Mouse (Mus musculus): ENCODE measurements around the gene Cask. TPM values are rescaled to one million over a fixed set of nuclear protein-coding genes. Genes with fewer than 3 reads are reported as not detected.

The Cask gene
- polyA plus RNA-seq, 1 experiment from 2014 or later, result 7.7 TPM

DNA sequence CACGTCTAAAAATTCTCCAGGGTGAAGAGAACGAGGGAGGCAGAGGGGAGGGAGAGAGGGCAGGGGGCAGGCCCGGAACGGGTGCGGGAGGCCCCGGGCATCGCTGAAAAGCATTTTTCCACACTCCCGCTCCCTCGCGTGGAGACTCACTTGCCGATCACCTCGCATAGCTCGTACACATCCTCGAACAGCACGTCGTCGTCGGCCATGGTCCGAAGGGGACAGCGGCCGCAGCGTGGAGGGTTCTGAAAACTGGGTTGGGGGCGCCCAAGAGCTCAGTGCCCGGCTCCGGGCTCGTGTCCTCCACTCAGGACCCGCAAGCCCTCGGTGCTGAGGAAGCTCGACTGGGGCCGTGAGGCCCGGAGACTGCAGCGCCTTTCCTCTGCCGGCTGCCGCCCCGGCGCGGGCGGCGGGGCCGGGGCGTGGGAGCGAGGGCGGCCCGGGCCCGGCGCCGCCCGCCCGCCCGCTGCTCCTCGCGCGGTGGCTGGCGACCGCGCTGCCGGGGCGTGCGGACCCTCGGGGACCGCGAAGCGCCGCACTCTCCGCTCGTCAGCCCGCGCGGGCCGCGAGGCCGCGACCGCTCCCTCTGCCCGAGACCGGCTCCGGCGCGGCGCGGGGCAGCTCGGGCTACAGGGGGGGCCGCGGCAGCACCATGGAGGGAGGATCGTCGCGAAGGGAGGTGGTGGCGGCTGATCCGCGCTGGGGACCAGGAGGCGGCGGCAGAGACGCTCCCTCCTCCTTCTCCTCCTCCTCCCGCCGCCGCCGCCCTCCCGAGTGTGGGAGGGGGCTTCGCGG, 5.1 kb downstream of the Cask start:
- 15% methylated on average over 61 of the region's 100 CpGs for WGBS (ENCODE audit: insufficient replicate concordance)
- H3K9ac ChIP-seq (ENCODE audit: low read depth, low read length), result peak overlapping the region; percentile 77
- peak overlapping the region; percentile 85 for H3K27ac ChIP-seq (ENCODE audit: low read depth, low read length)
- no peaks in the 10 kb centered on the region for H3K36me3 ChIP-seq (ENCODE audit: control insufficient read depth, insufficient read depth, low read length)
- no peaks in the 10 kb centered on the region for H3K4me1 ChIP-seq (ENCODE audit: control insufficient read depth, insufficient read depth, low read length)
- peak overlapping the region; percentile 62 for H3K4me2 ChIP-seq
- no peaks in the 10 kb centered on the region for H3K27me3 ChIP-seq (ENCODE audit: control insufficient read depth, insufficient read depth, low read length)
- ATAC-seq (replicated peaks; ENCODE audit: insufficient number of reproducible peaks, low FRiP score, low TSS enrichment), result peak; percentile 80; the same call in 1 of the 2 replicates
- peak overlapping the region; percentile 61 for H3K4me3 ChIP-seq (ENCODE audit: low read depth, low read length)
- H3K9me3 ChIP-seq (replicated peaks; ENCODE audit: control insufficient read depth, low read length), result no peaks in the 10 kb centered on the region

DNA sequence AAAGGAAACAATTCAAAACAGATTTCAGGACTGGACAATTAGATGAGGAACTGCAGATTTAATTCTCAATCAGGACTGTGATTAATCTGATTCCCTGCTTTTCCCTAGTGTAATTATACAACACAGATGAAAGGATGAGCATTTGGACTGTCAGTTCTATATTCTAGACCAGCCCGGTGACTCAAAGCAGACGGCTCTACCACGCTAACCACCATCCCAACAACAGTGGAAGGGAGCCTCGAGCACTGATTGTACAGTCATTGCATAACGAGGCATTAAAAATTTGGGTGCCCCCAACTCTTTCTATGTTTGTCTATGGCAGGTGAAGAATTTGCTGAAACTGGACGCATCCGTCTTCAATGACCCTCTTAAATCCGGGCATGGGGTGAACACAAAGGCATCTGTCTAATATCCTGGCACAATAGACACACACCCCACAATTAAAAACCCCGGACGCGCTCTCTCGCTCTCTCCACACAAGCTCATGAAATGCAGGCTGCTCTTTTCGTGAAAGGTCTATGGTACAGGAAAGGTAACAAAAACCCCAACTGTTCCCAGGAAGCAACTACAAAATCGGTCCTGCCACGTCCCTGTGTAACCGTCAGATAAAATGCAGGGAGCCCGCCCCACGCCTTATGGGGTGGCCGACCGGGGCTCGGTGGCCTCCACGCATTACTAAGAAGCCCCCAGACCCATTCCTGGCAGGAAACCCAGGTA, 5.9 kb downstream of the Cask start:
- Histone ChIP-seq H3K36me3 (ENCODE audit: control insufficient read depth, insufficient read depth, low read length) (no peaks in the 10 kb centered on the region), H3K4me1 (ENCODE audit: control insufficient read depth, insufficient read depth, low read length) (no peaks in the 10 kb centered on the region), H3K27ac (ENCODE audit: low read depth, low read length) (peak overlapping the region; percentile 85; the same call in 1 of the 2 replicates), H3K9ac (ENCODE audit: low read depth, low read length) (peak overlapping the region; percentile 77), H3K27me3 (ENCODE audit: control insufficient read depth, insufficient read depth, low read length) (no peaks in the 10 kb centered on the region), H3K4me2 (peak overlapping the region; percentile 62), H3K4me3 (ENCODE audit: low read depth, low read length) (peak overlapping the region; percentile 61), H3K9me3 (replicated peaks; ENCODE audit: control insufficient read depth, low read length) (no peaks in the 10 kb centered on the region)
- ATAC-seq (replicated peaks; ENCODE audit: insufficient number of reproducible peaks, low FRiP score, low TSS enrichment), result no peak
- WGBS (ENCODE audit: insufficient replicate concordance), result 19% methylated on average over 22 of the region's 22 CpGs

DNA sequence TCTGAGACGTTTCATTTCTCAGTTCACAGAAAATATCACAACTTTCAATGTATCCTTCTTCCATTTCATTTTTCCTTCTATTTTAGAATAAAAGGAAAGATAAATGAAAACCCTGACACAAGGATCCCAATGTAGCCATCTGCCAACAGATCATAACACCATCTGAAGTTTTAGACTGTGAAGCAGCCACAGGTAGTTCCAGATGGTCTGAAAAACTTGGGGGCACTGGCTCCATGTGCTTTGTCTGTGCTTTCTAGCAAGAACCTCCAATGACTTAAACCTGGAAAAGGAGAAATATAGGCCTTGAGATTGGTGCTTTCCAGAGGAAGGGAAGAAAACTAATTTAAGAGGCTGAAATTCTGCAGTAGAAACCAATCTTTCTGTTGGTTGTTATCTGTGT, 28.4 kb downstream of the Cask start:
- Histone ChIP-seq H3K4me1 (ENCODE audit: control insufficient read depth, insufficient read depth, low read length) (no peaks in the 10 kb centered on the region), H3K27ac (ENCODE audit: low read depth, low read length) (no peak overlapping the region), H3K9ac (ENCODE audit: low read depth, low read length) (no peak overlapping the region), H3K4me3 (ENCODE audit: low read depth, low read length) (no peak overlapping the region), H3K4me2 (no peak overlapping the region), H3K27me3 (ENCODE audit: control insufficient read depth, insufficient read depth, low read length) (no peaks in the 10 kb centered on the region), H3K9me3 (replicated peaks; ENCODE audit: control insufficient read depth, low read length) (no peaks in the 10 kb centered on the region), H3K36me3 (ENCODE audit: control insufficient read depth, insufficient read depth, low read length) (no peaks in the 10 kb centered on the region)
- WGBS (ENCODE audit: insufficient replicate concordance), result 74% methylated on average over 1 of the region's 1 CpGs
- no peak for ATAC-seq (replicated peaks; ENCODE audit: insufficient number of reproducible peaks, low FRiP score, low TSS enrichment)

DNA sequence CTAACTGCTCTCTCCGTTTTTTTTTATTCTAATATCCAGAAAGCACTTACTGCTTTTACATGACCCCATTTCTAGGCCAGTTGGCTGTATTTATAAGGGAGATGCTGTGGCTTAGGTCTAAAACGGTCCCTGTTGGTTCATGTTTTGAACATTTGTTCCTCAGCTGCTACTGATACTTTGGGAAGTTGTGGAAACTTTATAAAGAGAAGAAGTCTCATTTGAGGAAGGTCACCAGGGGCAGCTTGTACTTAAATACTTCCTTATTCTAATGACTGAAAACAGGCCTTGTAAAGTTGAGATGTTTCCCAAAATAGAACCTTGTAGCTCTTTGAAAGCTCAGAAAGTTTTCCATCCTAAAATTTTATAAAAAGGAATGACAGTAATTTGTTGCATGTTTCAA, 52.4 kb downstream of the Cask start:
- no peaks in the 10 kb centered on the region for H3K27me3 ChIP-seq (ENCODE audit: control insufficient read depth, insufficient read depth, low read length)
- 57% methylated on average over 2 of the region's 2 CpGs for WGBS (ENCODE audit: insufficient replicate concordance)
- H3K9me3 ChIP-seq (replicated peaks; ENCODE audit: control insufficient read depth, low read length), result no peaks in the 10 kb centered on the region
- H3K9ac ChIP-seq (ENCODE audit: low read depth, low read length), result no peak overlapping the region
- no peak for ATAC-seq (replicated peaks; ENCODE audit: insufficient number of reproducible peaks, low FRiP score, low TSS enrichment)
- no peak overlapping the region for H3K4me2 ChIP-seq
- H3K27ac ChIP-seq (ENCODE audit: low read depth, low read length), result no peak overlapping the region
- H3K4me3 ChIP-seq (ENCODE audit: low read depth, low read length), result no peak overlapping the region
- no peaks in the 10 kb centered on the region for H3K4me1 ChIP-seq (ENCODE audit: control insufficient read depth, insufficient read depth, low read length)
- no peaks in the 10 kb centered on the region for H3K36me3 ChIP-seq (ENCODE audit: control insufficient read depth, insufficient read depth, low read length)

DNA sequence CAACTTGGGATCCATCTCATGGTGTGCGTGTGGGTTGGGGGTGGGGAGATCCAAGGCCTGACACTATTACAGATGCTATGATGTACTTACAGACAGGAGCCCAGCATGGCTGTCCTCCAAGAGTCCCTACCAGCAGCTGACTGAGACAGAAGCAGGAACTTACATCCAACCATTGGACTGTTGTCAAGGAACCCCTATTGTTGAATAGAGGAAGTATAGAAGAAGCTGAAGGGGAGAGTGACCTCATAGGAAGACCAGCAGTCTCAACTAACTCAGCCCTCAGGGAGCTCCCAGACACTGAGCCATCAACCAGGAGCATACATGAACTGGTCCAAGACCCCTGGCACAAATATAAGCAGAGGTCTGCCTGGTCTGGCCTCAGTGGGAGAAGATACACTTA, 85.5 kb downstream of the Cask start:
- no peak for ATAC-seq (replicated peaks; ENCODE audit: insufficient number of reproducible peaks, low FRiP score, low TSS enrichment)
- no peak overlapping the region for H3K4me2 ChIP-seq
- H3K9ac ChIP-seq (ENCODE audit: low read depth, low read length), result no peak overlapping the region
- H3K27ac ChIP-seq (ENCODE audit: low read depth, low read length), result no peak overlapping the region
- H3K27me3 ChIP-seq (ENCODE audit: control insufficient read depth, insufficient read depth, low read length), result no peaks in the 10 kb centered on the region
- 81% methylated on average over 1 of the region's 1 CpGs for WGBS (ENCODE audit: insufficient replicate concordance)
- H3K36me3 ChIP-seq (ENCODE audit: control insufficient read depth, insufficient read depth, low read length), result no peaks in the 10 kb centered on the region
- no peak overlapping the region for H3K4me3 ChIP-seq (ENCODE audit: low read depth, low read length)
- no peaks in the 10 kb centered on the region for H3K9me3 ChIP-seq (replicated peaks; ENCODE audit: control insufficient read depth, low read length)
- H3K4me1 ChIP-seq (ENCODE audit: control insufficient read depth, insufficient read depth, low read length), result no peaks in the 10 kb centered on the region

DNA sequence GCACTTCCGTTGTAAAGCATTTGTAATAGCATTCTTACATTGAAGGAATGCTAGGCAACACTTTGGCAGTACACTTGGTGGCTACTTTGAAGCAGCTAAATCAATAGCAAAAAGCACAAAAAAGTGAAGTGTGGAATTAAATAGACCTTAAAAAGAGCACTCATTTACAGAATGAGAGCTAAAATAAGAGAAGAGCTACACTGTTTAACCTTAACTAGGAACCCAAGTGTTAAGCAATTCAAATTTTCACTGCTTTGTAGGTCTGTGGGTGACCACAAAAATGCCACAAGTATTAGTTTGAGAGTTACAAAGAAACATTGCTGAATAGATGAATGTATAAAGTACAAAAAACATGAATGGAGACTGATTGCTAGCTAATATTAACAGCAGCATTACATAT, 86.1 kb downstream of the Cask start:
- Histone ChIP-seq H3K4me1 (ENCODE audit: control insufficient read depth, insufficient read depth, low read length) (no peaks in the 10 kb centered on the region), H3K27me3 (ENCODE audit: control insufficient read depth, insufficient read depth, low read length) (no peaks in the 10 kb centered on the region), H3K36me3 (ENCODE audit: control insufficient read depth, insufficient read depth, low read length) (no peaks in the 10 kb centered on the region), H3K4me3 (ENCODE audit: low read depth, low read length) (no peak overlapping the region), H3K4me2 (no peak overlapping the region), H3K9me3 (replicated peaks; ENCODE audit: control insufficient read depth, low read length) (no peaks in the 10 kb centered on the region), H3K27ac (ENCODE audit: low read depth, low read length) (no peak overlapping the region), H3K9ac (ENCODE audit: low read depth, low read length) (no peak overlapping the region)
- whole genome bisulfite sequencing (ENCODE audit: insufficient replicate concordance), result 74% methylated on average over 1 of the region's 1 CpGs
- ATAC-seq (replicated peaks; ENCODE audit: insufficient number of reproducible peaks, low FRiP score, low TSS enrichment), result no peak

DNA sequence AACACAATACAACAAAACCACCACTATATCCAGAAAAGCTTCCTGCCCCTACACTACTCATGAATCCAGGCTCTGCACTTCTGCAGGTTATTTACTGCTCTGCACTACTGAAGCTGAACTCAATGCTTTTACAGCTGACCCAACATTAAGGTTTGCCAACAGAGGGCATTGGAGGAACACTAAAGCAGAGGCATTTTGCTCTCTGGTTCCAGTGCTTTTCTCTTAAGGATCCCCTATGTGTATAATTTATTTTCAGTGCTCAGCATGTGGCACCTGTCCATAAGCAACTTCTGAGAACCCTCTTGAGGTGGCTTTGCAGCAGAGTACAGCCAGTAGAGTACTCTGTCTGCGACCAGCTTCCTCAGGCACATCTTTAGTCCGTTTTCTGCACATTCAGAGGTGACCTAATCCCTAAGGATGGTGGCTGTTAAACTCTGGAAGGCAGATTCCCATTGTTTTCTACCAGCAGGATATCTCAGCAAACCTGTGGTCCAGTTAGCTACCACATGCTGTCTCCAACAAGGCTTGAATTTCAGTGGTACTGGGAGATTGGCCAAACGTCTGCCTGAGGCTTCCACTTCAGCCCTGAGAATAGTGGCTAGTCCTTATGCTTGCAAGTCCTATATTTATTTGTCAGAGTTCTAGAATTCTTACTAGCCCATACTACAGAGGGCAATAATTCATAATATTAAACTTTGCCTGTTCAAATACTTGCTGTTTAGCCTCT, 93.7 kb downstream of the Cask start:
- Histone ChIP-seq H3K27ac (ENCODE audit: low read depth, low read length) (no peak overlapping the region), H3K27me3 (ENCODE audit: control insufficient read depth, insufficient read depth, low read length) (no peaks in the 10 kb centered on the region), H3K4me2 (no peak overlapping the region), H3K4me1 (ENCODE audit: control insufficient read depth, insufficient read depth, low read length) (no peaks in the 10 kb centered on the region), H3K36me3 (ENCODE audit: control insufficient read depth, insufficient read depth, low read length) (no peaks in the 10 kb centered on the region), H3K9ac (ENCODE audit: low read depth, low read length) (no peak overlapping the region), H3K4me3 (ENCODE audit: low read depth, low read length) (no peak overlapping the region), H3K9me3 (replicated peaks; ENCODE audit: control insufficient read depth, low read length) (no peaks in the 10 kb centered on the region)
- WGBS (ENCODE audit: insufficient replicate concordance), result 23% methylated on average over 3 of the region's 3 CpGs
- no peak for ATAC-seq (replicated peaks; ENCODE audit: insufficient number of reproducible peaks, low FRiP score, low TSS enrichment)

DNA sequence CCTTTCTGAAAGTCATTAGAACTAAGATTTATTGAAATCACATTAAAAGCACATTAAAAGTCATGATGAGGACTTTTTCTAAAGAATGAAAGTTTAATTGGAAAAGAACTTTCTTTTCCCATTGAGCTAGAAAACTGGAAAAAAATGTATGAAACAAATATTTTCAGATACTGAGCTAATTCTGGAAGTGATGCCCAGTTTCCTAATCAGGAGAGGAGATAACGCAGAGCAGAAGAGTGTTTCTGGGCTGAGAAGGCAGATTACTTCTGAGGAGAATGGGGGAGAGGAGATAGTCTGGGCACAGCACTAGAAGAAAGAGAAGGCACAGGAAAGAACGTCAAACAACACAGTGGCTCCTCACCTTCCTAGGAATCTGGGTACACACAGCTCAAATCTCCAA, 110.1 kb downstream of the Cask start:
- WGBS (ENCODE audit: insufficient replicate concordance), result 22% methylated on average over 2 of the region's 2 CpGs
- no peak overlapping the region for H3K9ac ChIP-seq (ENCODE audit: low read depth, low read length)
- H3K4me3 ChIP-seq (ENCODE audit: low read depth, low read length), result no peak overlapping the region
- H3K9me3 ChIP-seq (replicated peaks; ENCODE audit: control insufficient read depth, low read length), result no peaks in the 10 kb centered on the region
- H3K4me2 ChIP-seq, result no peak overlapping the region
- no peak for ATAC-seq (replicated peaks; ENCODE audit: insufficient number of reproducible peaks, low FRiP score, low TSS enrichment)
- no peaks in the 10 kb centered on the region for H3K27me3 ChIP-seq (ENCODE audit: control insufficient read depth, insufficient read depth, low read length)
- no peaks in the 10 kb centered on the region for H3K36me3 ChIP-seq (ENCODE audit: control insufficient read depth, insufficient read depth, low read length)
- no peaks in the 10 kb centered on the region; the same call in 1 of the 2 replicates for H3K4me1 ChIP-seq (ENCODE audit: control insufficient read depth, insufficient read depth, low read length)
- no peak overlapping the region for H3K27ac ChIP-seq (ENCODE audit: low read depth, low read length)
